Mouse (Mus musculus) kidney, postnatal 10 days (tissue): ENCODE results near the gene Slc16a7.
A peak's percentile ranks its signal among the peaks of the same experiment; 100 is the strongest.

ENCODE experiments used
- DNase-seq: peaks from one replicate; pipeline ENCODE4 v3.0.0; 2021; ENCODE audit warnings: mixed read lengths

Slc16a7 gene

DNA sequence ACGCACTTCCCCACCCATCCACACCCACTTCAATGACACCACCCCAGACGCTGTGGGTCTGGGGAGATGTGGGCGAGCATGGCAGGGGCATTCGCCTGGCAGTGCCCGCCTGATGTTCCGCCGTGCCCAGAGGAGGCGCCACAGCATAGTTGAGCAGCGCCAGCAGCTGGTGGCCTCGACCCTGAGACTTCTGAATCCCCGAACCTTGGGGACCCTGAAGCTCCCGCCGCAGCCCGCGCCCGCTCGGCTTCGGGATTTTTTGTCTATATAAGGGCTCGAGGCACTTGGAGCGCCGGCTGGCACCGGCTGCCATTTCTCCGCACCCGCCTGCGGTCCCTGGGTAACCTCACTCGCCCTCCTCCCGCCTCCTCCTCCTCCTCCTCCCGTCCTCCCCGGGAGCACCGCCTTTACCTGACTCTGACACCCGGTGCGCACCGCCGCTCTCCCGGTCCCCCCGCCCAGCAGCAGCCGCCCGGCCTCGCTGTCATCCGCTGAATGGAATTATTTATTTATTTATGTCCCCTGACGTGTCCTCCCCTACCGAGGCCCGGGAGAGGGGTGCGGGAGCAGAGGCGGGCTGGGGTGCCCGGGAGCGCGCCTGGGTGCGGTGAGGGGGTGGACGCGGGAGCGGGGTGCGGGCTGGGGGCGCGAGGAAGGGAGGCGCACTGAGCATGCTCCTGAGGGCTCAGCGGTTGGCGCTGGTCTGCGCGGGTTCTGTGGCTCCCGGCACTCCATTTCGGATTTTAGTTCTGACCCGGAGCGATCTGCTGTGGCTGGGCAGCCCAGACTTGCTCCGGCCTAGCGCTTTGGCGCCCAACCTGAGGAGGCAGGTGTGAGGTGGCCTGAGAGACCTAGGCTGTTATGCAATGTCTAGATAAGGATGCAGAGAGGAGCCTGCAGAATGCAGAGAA lies at the start of gene Slc16a7:
Slc16a7 (minus strand) TSS at position 590 of the 911 bp plus-strand sequence.
- DNase-seq = peak; percentile 83

DNA sequence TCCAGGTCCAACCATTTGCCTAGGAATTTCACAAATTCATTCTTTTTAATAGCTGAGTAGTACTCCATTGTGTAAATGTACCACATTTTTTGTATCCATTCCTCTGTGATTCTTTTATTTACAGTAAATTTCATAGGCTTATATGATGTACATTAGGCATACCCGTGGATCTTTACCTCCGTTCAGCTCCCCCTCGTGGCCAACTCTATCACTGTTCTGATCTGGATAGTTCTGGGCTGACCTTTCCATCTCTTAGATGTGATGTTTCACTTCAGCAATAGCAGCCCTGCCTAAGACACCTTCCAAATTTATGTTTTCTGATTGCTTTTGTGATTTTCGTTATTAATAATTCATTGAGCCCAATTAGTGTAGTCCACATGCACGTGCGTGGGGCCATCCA lies 29.5 kb upstream of the Slc16a7 start:
- DNase-seq = peak; percentile 7

DNA sequence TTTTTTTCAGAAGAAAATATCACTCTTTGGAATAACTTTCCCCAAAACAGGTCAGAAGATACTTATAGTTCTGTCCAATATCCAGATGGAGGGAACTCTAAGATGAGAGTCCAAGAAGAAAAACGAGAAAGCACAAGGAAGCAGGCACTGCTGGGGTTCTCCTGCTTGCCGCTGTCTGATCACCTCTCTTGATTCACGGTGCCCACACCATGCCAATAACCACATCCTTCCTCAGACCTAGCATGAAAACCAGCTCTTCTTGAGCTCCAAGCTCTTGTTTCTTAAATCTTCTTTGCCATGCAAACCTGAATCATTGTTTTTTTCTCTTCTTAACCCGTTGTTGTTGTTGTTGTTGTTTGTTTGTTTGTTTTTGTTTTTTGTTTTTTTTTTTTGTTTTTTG lies 10.5 kb upstream of the Slc16a7 start:
- DNase-seq = no peak

DNA sequence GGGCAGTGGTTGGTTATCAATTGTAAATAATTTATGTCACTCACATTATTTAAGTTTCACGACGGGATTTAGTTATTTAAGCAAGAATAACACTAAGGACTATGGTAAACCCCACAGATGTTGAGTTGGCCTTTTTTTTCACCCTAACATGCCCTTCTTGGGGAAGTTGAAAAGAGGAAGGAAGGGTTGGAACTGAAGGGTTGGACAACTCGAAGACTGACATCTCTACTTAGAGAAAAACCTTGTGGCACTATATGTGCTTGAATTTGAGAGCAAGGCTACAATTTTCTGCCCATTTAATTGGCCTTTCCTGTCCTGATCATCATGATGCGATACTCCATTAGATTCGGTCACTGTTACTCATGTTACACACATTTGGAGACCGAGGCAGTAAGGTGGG lies 746 bp upstream of the Slc16a7 start:
- no peak for DNase-seq

DNA sequence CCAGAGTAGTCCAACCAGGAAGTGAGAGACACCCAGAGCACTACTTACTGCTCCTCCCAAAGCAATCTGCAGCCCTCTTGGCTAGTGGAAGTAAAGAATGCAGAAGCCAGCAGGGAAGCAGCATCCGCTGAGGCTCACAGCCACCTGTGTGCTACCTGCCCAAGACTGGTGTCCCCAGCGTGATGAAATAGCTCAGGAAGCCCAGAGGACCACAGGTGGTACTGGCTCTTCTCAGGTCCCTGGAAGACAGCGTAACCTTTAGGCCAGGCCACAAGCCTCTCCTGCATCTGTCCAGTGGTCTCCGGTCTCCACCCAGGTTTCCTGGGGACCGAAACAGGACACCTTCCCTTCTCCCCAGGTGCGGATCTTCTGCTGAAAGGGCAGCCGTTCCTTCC lies 787 bp downstream of the Slc16a7 start:
- DNase-seq = peak; percentile 12

DNA sequence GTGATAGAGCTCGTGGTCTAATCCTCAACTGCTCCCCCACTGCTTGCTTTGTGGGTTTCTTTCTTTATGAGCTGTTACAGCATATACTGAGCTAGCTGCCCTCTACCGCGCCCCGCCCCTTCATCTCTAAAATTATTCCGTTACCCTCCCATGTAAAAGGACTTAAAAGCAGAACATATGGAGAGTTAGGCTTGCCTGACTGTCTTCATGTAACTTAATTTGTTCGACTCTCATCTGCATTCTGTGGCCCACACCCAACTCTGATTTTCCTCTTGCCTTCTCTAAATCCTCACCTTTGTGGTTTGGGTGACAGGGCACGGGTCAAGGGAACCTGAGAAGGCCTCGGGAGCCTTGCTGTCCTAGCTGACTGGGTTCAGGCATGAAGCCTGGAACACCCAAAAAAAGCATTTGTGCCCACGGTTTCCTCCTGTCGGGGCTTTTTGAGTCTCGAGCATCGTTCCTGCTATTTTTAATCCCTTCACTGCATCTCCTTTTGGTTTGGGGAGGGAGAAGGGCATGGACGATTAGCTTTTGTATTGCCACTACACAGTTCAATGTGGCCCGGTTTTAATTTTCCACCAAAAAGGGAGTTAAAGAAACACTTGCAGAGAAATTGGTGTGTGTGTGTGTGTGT lies 1.4 kb downstream of the Slc16a7 start:
- no peak for DNase-seq

DNA sequence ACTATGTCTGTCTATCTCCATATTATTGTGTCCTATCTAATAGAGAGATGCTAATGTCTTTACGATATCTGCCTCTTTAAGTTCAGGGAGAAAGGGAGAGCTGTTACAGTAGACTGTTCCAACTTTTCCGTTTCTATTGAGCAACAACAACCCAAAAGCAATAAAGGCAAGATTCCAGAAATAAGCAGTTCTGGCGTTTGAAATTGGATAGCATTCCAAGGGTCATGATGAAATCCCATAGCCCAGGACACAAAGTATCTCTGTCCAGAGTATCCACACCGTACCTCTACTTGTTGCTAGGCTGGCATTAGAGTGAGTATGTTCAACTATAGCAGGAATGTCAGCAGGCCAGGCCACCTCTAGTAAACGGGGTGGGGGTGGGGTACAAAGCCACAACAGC lies 13.7 kb downstream of the Slc16a7 start:
- DNase-seq = no peak

DNA sequence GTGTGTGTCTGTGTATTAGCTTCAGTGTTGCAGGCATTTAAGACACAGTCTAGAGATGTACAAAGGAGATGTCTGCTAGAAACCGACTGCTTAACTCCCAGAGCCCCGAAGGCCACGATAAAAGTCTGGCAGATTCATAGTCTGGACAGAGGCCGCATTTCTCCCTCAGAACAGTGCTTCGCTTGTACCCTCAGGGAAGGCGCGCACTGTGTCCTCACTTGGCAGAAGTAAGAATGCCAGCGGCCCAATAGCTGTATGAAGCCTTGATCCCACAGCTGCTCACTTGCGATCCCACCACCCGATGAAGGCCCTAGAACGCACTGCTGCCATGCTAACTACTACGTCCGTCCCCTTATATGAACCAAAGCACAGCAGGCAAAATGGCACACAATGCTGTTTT lies 16.6 kb downstream of the Slc16a7 start:
- DNase-seq = no peak

DNA sequence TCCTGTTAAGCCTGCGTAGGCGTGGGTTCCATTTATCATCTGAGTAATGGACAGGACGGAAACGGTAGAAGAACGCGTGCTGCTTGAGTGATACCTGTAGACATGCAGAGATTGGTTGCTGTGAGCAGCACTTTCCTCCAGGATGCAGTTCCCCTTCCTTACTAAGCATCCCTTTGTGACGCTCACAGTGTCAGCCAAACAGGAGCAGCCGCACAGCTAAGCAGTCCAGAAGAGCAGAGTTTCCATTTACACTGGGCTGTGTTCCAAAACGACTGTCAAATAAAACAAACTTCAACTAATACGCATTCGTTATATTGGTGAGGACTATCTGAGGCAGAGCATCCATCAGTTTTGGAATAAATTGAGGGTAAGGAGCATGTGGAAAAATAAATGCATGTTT lies 17.8 kb downstream of the Slc16a7 start:
- DNase-seq = no peak

DNA sequence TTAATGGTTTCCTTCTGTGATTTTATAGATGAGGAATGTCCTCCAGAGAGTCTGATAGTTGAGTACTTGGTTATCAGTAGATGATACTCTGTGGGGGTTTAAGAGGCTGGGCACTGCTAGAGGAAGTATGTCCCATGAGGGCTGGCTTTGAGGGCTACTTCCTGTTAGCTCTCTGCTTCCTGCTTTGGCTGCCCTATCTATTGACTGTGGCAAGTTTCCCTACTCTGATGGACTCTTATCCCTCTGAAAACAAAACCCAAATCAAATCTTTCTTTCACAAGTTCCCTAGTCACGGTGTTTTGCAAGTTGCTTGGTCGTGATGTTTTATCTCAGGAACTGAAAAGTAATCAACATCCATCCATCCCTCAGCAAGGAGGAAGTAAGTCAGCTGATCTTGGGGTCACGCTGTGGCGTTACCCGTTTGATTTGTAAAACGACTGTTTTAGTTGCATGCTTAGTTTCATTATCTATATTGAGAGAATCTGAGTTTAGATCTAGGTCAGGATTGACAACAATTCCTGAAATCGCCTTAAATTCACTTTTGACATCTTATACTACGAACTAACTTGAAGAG lies 19.1 kb downstream of the Slc16a7 start:
- DNase-seq = peak; percentile 15

DNA sequence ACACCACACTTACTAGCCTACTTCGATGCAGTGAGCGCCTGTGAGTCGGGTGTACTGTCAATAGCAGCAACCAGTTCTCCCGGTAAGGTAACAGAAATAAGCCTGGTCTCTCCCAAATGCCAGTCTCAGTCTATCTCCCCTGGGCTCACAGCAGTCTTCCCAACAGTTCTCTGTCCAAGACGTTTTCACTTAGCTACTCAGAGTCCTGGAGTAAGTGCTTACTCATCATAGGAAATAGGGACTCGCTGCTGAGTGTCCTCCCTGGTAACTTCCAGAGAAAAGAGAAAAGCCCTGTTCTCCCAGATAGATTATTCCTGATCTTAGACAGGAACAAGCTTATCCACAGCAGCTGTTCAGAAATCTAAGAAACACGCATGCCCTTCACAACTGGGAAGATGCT lies 30.8 kb downstream of the Slc16a7 start:
- DNase-seq = no peak

DNA sequence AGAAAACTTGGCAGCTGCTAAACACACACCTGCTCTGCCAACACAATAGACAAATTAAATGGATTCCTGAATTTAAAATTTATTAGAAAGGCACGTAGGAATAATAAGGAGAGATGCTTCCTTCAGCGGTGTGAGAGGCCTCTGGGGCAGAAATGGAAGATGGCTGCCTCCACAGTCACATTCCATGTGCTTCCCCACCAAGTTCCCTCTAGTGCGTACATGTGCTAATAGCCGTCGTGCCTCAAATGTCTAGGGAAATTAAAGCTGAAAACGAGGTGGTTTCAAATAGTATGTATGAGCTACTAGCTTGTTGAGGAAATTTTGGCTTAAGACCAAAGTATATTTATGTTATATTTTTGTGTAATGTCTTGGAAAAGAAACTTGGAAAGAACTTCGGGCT lies 36.5 kb downstream of the Slc16a7 start:
- no peak for DNase-seq

DNA sequence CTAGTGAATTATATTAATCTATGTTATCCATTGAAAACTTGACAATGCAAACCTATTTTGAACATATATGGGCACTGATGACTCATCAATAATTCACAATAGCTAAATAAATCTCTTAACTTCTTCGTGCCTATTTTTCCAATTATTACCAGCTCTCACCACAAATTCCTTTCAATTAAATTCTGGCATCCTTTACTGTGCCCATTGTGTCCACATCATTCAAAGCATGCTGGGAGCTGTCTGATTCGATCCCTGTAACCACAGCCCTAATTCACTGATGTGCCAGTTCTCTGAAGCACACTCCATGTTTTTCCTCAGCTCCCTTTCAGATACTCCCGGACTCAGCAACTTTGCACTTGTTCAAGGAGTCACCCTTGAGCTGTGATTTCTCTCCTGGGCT lies 41.1 kb downstream of the Slc16a7 start:
- no peak for DNase-seq

DNA sequence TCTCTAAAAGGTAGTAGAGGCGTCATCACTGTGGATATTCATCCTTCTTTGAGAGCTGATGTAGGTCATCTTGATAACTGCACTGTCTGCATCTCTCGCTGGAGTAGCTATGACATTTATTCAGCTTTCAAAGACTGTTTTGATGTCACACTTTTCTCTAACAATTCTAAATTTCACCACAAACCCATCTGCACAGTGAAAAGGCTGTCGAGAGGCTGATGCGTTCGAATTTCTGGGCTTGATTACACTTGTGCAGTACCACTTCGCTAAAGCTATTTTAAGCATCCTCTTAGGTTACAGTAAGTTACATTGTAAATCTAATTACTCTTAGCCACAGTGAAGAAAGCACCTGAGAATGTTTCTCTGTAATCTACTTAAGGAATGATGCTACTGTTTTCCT lies 42.1 kb downstream of the Slc16a7 start:
- DNase-seq = no peak

DNA sequence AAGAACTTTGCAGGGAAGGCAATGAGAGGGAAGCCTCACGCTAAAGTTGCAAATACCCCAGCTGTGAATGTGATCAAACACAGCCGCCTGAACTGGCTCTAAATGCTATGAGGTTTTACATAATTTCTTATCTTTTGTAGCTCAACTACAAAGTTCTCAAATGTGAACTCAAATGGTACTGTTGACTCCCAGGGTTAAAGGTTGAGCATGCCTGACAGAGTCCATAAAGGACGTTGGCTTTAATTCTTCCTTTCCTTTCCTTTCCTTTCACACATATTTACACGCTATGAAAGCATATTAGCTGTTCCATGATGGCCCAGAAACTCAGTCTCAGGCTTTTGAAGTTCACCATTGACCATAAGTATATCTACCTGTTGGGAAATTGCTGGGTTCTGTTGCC lies 42.9 kb downstream of the Slc16a7 start:
- no peak for DNase-seq

DNA sequence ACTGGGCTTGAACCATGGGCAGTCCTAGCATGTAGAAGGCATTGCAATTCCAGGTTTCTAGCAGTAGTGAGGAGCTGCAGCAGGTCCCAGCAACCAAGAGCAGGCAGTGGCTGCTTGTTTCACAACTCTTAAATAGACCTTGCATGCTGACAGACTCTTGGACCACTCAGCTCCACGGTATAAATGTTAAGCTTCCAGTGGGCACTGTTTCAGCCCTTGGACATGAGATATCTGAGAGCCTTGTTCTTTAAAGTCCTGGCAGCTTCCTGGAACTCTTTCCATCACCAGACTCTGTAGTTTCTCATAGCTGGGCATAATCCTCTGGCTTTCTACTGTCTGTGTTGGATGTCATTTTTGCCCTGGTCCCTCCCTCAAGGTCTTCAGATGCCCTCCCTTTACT lies 43.7 kb downstream of the Slc16a7 start:
- DNase-seq = no peak

DNA sequence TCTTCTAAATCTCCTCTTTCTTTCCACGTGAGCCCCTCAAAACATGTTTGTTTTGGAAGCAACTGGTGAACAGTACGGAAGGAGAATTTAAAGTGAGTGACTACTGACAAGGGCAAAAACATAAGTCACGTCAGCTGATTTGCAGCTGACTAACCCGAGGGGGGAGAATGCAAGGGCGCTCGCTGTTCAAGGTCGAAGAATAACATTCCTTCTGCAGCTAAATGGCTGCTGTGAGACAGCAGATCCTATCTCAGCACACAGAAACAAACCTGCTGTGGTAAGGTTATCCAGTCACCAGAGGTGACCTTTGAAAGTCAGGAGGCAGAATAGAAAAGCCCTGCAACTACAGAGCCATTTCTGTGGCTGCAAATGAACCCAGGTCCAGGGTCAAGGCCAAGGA lies 47.1 kb downstream of the Slc16a7 start:
- peak; percentile 64 for DNase-seq

DNA sequence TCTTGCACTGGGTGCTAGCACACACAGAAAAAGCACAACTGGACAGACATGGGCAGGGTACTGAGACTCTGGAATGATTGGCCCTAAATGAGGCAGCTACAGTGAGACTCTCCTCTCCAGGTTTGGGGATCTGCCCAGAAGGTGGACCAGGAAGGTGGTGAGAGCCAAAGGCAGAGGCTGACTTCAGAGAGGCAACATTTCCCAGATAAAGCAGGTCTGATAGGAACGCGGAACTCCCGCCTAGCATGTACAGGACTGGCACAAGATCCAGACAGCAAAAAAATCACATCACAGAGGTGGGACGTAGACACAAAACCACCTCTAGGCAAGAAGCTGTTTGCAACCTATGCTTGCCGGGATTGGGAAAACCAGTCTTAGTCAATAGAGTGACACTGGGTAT lies 55.5 kb downstream of the Slc16a7 start:
- DNase-seq = no peak

DNA sequence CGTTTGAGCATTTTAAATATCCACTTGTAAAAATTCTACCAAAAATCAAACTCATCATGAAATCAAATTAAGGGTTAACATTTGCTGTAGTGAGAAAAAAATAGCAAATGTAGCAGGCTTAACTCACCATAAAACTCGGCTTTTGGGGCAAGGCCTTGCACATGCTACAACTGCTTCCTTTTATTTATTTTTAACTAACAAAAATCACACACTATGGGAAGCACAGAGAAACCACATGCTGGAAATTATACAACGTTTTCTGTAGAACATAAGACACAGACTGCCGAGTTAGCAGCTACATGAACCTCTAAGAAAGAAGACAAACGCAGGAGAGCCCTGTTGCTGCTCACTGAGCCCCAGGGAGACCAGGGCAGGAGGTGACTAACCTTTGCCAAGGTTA lies 57.9 kb downstream of the Slc16a7 start:
- DNase-seq = no peak

DNA sequence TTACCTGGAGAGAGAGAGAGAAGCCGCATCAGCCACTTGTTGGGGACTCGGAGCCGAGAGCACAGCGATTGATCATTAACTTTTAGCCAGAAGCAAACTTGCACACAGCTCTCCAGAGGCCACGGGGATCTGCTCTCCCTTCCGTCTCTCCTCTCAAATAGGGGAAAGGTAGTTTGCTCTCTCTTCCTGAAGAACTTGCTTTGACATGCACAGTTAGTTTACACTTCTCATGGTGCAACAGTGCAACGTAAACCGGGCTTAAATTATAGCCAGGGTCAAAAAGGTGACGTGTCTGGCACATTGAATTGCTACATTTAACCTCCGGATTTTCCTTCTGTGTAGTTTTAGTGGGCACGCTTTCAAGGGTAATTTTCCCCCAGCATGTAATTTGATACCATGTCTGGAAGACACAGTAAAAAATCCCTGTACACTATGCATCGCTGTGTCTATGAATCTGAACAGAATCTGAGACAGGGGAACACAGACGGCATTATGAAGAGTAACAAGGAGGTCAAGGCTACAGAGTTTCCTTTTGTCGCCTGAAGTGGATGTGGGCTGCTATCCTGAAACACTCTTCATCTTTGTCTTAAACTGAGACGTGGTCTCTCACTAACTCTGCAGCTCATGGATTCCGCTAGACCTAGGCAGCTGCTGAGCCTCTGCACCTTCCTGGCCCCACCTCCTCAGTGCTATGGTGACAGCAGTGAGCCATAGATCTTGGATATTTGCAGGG lies 60.8 kb downstream of the Slc16a7 start:
- DNase-seq = peak; percentile 22

DNA sequence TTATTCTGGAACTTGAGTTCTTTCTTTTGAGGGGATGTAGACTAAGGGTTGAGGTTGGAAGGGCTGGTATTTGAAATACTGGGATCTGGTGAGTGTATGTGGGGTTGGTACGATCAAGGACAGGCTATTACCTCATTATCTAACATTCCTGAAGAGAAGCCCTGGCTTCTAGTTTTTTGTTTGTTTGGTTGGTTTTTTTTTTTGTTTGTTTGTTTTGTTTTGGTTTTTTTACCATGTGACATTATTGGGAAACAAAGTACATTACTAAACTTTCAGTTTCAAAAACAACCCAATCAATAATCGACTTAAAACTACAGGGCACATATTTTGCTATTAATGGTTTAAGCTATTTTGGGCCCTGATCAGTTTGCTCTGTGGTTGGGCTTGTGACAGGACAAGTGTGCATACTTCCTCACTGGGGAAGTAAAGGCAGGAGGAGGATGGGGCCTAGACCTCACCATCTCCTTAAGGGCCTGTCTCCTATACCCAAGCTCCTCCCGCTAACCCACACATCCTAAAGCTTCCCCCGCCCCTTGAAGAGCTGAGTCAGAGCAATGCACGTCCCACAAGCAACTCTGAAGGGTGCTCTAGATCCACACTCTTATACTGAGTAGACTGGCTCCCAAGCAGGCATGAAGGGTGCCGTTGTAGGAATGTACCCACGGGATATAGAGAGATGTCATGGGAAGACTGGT lies 64.2 kb downstream of the Slc16a7 start:
- DNase-seq = no peak

DNA sequence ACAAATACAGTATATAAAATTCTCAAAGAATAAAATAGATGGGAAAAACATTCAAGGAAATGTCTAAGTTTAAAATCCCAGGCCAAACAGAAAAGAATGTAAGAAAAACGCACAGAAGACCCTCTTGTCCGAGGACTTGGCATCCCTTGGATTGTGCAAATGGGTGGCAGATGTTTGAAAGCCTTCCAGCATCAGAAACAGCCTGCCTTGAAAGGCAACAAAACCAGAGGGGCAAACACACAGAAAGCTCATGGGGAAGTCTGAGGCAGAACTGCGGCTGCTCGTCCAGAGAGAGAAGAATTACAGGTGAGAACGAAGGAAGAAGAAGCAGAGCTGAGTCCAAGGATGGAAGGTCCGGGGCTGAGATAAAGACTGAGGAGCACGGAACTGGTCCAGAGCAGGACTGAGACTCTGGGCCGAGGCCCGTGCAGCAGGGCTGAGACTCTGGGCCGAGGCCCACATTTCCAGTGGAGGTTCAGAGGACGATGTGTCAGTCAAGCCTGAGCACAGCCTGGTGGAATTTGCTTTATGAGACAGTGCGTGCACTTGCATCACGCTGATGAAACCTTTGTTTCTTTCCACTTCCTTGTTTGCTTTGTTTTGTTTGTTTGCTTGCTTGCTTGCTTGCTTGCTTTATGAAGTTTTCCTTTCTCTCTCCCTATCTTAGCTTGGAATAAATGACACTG lies 65.0 kb downstream of the Slc16a7 start:
- DNase-seq = no peak
